8 mouse cellular contexts compared by ENCODE assay signal in genomic region chr6:90736691-90737245, GRCm38 (mm10).
DNase-seq lines count a peak whose midpoint lies in the region; ATAC-seq lines count a peak whose summit lies in the region.

No protein-coding gene starts in this region.

- H3K4me2 ChIP-seq in embryonic facial prominence, embryonic 15.5 days (replicated peaks) = peak overlapping the region; percentile 94
- peak overlapping the region; percentile 98 for H3K4me2 ChIP-seq in heart, embryonic 14.5 days (ENCODE audit: low read length)

- peak; percentile 71 for DNase-seq in CD4-positive helper T cell, adult 2 months (ENCODE audit: low read depth, low spot score)
- DNase-seq in adrenal gland, postnatal 14 days = peak; percentile 81
- peak; percentile 84 for DNase-seq in kidney, postnatal 14 days
- DNase-seq in lung, postnatal 14 days = peak; percentile 73
- DNase-seq in retina, postnatal 1 day = peak; percentile 72
- DNase-seq in c-Kit-positive CD71-positive TER-119-positive erythroid progenitor cells, embryonic 14.5 days (ENCODE audit: low spot score) = no peak

- H3K9ac ChIP-seq in embryonic facial prominence, embryonic 15.5 days = peak overlapping the region; percentile 59
- H3K9ac ChIP-seq in heart, embryonic 14.5 days (ENCODE audit: low read length) = peak overlapping the region; percentile 88

- H3K36me3 ChIP-seq in embryonic facial prominence, embryonic 15.5 days = no peaks in the 10 kb centered on the region
- 0 out of 2 replicates have a peak, but pooled peaks cover 3% of the 10 kb centered on the region for H3K36me3 ChIP-seq in heart, embryonic 14.5 days (ENCODE audit: control insufficient read depth, insufficient read depth, low read length)

- H3K4me3 ChIP-seq in embryonic facial prominence, embryonic 15.5 days (replicated peaks) = peak overlapping the region; percentile 82
- peak overlapping the region; percentile 59 to 86 for H3K4me3 ChIP-seq in heart, embryonic 14.5 days (ENCODE audit: control insufficient read depth in 1 of 2, insufficient read depth in 1 of 2, low read depth in 1 of 2, low read length in 2 of 2)

- ATAC-seq in embryonic facial prominence, embryonic 15.5 days (ENCODE audit: insufficient number of reproducible peaks, low FRiP score, low TSS enrichment, low read depth) = peak; percentile 53; the same call in 1 of the 2 replicates
- ATAC-seq in heart, embryonic 14.5 days (ENCODE audit: insufficient number of reproducible peaks, insufficient read depth, low FRiP score, low read depth) = peak; percentile 62

- peaks cover 13% of the 10 kb centered on the region for H3K4me1 ChIP-seq in embryonic facial prominence, embryonic 15.5 days
- peaks cover 12 to 32% of the 10 kb centered on the region in 2 experiments for H3K4me1 ChIP-seq in heart, embryonic 14.5 days (ENCODE audit: control insufficient read depth in 2 of 2, insufficient read depth in 2 of 2, low read length in 2 of 2)

- 0 out of 2 replicates have a peak overlapping the region, but pooled peaks have one; percentile 17 for H3K27ac ChIP-seq in embryonic facial prominence, embryonic 15.5 days (replicated peaks)
- peak overlapping the region; percentile 70 to 87 for H3K27ac ChIP-seq in heart, embryonic 14.5 days (replicated peaks in 1 of 2; ENCODE audit: control insufficient read depth in 1 of 2, insufficient read depth in 1 of 2, low read depth in 2 of 2, low read length in 2 of 2)

- under 1% methylated on average over 41 of the region's 52 CpGs for whole genome bisulfite sequencing in embryonic facial prominence, embryonic 15.5 days
- under 1% methylated on average over 46 of the region's 52 CpGs for WGBS in heart, embryonic 14.5 days

- H3K9me3 ChIP-seq in embryonic facial prominence, embryonic 15.5 days (replicated peaks) = no peaks in the 10 kb centered on the region
- H3K9me3 ChIP-seq in heart, embryonic 14.5 days (ENCODE audit: control insufficient read depth, low read length) = no peaks in the 10 kb centered on the region

- H3K27me3 ChIP-seq in embryonic facial prominence, embryonic 15.5 days = no peaks in the 10 kb centered on the region
- no peaks in the 10 kb centered on the region for H3K27me3 ChIP-seq in heart, embryonic 14.5 days (ENCODE audit: control insufficient read depth, insufficient read depth, low read length)
